Mouse (Mus musculus): ENCODE measurements around the gene Cyp11a1. TPM values are rescaled to one million over a fixed set of nuclear protein-coding genes. Genes with fewer than 3 reads are reported as not detected.

Cyp11a1 gene
- polyA plus RNA-seq, 1 experiment from 2014 or later, result 5.4 TPM

DNA sequence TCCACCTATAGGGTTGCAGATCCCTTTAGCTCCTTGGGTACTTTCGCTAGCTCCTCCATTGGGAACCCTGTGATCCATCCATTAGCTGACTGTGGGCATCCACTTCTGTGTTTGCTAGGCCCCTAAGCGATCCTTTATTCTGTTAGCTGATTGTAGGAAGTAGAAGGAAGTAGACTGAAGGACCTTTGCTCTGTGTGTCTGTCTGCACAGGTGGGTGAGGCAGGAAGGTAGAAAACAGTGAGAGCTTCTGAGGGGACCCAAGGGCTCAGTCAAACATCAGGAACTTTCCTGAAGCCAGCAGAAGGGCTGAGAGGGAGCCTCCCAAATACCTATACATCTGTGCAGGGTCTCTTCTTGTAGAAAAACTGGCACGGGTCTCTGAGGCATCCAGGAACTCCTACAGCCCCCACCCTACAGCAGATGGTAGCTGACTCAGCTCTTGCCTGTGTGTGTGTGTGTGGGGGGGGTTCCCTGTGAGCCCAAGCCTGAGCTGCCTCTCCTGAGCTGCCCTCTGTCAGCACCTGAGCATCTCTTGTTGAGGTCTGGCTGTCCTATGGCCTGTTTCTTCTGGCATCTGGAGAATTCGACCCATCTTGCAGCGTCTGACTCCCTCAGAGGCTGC lies 30.9 kb upstream of the Cyp11a1 start:
- peak overlapping the region; percentile 35; the same call in 1 of the 2 replicates for H3K27ac ChIP-seq
- H3K4me2 ChIP-seq, result no peak overlapping the region
- no peaks in the 10 kb centered on the region for H3K4me1 ChIP-seq
- H3K9me3 ChIP-seq, result no peaks in the 10 kb centered on the region
- no peaks in the 10 kb centered on the region for H3K27me3 ChIP-seq (replicated peaks)
- no peaks in the 10 kb centered on the region for H3K36me3 ChIP-seq
- H3K9ac ChIP-seq, result no peak overlapping the region
- 63% methylated on average over 5 of the region's 5 CpGs for WGBS
- no peak overlapping the region for H3K4me3 ChIP-seq (replicated peaks)
- ATAC-seq (ENCODE audit: insufficient read depth, low FRiP score, low read depth), result no peak

DNA sequence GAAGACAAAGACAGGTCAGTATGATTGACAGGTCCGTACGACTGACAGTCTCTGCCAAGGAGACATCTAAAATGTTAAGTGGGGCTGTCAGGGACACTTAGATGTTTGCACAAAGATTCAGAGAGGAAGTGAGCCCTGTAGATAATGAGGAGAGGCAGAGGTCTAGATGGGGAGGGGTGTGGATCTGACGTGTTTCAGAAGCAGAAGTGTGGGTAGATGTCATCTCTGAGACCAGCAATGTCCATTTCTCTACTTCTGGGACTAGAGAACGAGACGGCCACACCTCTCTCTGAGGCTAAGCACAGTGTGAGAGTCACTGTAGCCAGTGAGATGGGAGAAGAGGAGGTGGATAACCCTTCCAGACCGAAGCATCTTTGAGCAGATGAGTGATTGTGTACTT lies 28.2 kb upstream of the Cyp11a1 start:
- Histone ChIP-seq H3K27ac (no peak overlapping the region), H3K4me1 (no peaks in the 10 kb centered on the region), H3K4me3 (replicated peaks) (no peak overlapping the region), H3K9me3 (no peaks in the 10 kb centered on the region), H3K4me2 (no peak overlapping the region), H3K9ac (no peak overlapping the region), H3K36me3 (no peaks in the 10 kb centered on the region), H3K27me3 (replicated peaks) (no peaks in the 10 kb centered on the region)
- 71% methylated on average over 6 of the region's 6 CpGs for whole genome bisulfite sequencing
- ATAC-seq (ENCODE audit: insufficient read depth, low FRiP score, low read depth), result no peak

DNA sequence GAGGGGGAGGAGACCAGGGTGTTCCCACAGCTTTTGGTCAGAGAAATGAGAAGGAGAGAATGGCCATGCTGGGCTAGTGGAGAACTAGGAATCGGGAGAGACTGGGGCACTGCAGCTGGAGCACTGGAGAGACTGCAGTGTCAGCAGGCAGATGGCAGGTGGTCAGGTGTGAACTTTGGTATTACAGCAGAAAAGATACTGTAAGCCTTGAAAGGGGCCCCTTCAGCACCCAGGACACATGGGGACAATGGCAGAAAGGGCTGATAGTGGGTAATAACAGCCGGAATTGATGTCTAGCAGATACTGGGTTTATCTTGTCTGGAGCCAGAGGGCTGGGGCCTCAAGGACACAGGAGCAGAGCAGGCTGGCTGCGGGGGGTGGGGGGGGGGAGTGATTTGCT lies 27.4 kb upstream of the Cyp11a1 start:
- 43% methylated on average over 3 of the region's 3 CpGs for WGBS
- H3K27me3 ChIP-seq (replicated peaks), result no peaks in the 10 kb centered on the region
- no peaks in the 10 kb centered on the region for H3K4me1 ChIP-seq
- H3K4me3 ChIP-seq (replicated peaks), result no peak overlapping the region
- H3K4me2 ChIP-seq, result no peak overlapping the region
- no peaks in the 10 kb centered on the region for H3K9me3 ChIP-seq
- no peak for ATAC-seq (ENCODE audit: insufficient read depth, low FRiP score, low read depth)
- no peak overlapping the region for H3K27ac ChIP-seq
- no peaks in the 10 kb centered on the region for H3K36me3 ChIP-seq
- no peak overlapping the region for H3K9ac ChIP-seq

DNA sequence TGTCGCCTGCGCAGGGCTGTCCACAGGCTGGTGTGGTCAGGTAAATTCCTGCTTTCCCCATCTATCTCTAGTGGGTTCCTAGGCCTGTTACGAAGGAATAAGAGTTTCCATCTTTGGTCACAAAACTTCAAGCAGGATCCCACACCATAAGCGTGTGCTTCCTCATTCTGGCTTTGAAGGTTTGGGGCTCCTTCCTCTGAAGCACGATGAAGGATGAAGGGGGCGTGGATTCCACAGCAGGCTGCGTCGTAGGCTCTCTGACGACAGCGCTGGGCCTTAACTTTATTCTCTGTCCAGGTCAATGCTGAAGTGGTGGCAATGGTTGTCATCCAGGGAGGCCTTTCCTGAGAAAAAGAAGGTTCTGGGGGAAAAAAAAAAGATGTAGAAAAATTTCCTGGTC lies 25.6 kb upstream of the Cyp11a1 start:
- no peak overlapping the region for H3K9ac ChIP-seq
- ATAC-seq (ENCODE audit: insufficient read depth, low FRiP score, low read depth), result no peak
- H3K36me3 ChIP-seq, result no peaks in the 10 kb centered on the region
- no peaks in the 10 kb centered on the region for H3K27me3 ChIP-seq (replicated peaks)
- H3K4me1 ChIP-seq, result no peaks in the 10 kb centered on the region
- H3K27ac ChIP-seq, result no peak overlapping the region
- WGBS, result 79% methylated on average over 10 of the region's 10 CpGs
- no peak overlapping the region for H3K4me2 ChIP-seq
- H3K4me3 ChIP-seq (replicated peaks), result no peak overlapping the region
- no peaks in the 10 kb centered on the region for H3K9me3 ChIP-seq

DNA sequence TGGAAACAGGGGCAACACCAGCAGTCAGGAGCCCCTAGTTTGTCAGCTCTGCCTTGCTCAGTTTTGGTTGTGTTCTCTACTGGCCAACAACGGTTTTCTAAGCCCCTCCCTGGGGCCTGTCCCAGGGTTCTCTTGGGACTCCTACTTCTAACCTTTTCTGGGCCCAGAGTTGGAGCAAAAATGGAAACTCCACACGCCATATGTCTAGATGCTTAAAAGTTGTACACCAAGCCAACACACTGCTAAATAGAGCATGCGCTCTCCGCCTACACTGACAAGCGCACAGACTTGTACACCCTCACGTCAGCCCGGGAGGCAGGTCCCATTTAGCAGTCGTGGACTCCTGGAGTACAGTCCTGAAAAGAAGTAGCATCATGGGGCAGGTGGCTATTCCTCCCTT lies 20.9 kb upstream of the Cyp11a1 start:
- WGBS, result 89% methylated on average over 8 of the region's 8 CpGs

DNA sequence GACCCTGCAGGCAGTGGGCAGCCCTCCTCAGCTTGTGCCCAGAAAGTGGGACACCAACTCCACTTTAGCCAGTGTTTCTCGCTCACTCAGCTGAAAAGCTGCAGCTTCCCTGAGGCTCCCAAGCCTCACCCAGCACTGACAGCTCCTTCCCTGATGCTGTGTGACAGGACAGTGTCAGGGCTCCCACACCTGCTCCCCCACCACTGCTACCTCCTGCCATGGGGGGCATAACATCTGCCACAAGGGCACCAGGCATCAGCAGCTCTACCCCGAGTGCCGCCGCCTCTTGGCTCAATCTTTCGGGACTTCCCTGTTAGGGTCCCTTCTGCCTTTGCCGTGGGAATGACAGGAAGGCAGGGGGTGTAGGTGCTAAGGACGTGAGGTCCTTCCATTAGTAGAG lies 19.9 kb upstream of the Cyp11a1 start:
- Histone ChIP-seq H3K9me3 (no peaks in the 10 kb centered on the region), H3K27ac (no peak overlapping the region), H3K4me2 (no peak overlapping the region), H3K4me1 (no peaks in the 10 kb centered on the region), H3K36me3 (no peaks in the 10 kb centered on the region), H3K27me3 (replicated peaks) (no peaks in the 10 kb centered on the region), H3K4me3 (replicated peaks) (no peak overlapping the region), H3K9ac (no peak overlapping the region)
- no peak for ATAC-seq (ENCODE audit: insufficient read depth, low FRiP score, low read depth)
- WGBS, result 61% methylated on average over 7 of the region's 7 CpGs

More for the DNA sequence above, 20.9 kb upstream of the Cyp11a1 start:
- Histone ChIP-seq H3K27me3 (replicated peaks) (no peaks in the 10 kb centered on the region), H3K27ac (no peak overlapping the region), H3K36me3 (no peaks in the 10 kb centered on the region), H3K4me1 (no peaks in the 10 kb centered on the region), H3K9ac (no peak overlapping the region), H3K4me2 (no peak overlapping the region), H3K4me3 (replicated peaks) (no peak overlapping the region), H3K9me3 (no peaks in the 10 kb centered on the region)
- no peak for ATAC-seq (ENCODE audit: insufficient read depth, low FRiP score, low read depth)

DNA sequence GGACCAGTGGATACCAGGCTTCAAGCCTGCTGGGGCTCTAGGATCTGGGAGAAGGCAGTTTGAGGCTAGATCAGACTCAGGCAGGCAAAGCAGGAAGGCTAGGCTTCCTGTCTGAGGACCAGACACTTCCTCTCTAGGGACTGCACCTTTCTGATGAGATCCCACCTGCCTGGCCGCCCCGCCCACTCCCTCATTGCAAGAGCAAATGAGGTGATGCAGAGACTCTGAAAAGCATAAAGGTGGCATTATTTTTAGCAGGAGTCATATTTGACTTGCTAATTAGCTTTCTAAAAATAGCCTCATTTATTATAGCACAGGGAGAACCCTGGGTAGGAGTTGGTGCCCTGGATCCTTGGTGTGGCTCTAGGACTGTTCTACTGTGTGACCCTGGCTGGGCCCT lies 18.1 kb upstream of the Cyp11a1 start:
- Histone ChIP-seq H3K36me3 (no peaks in the 10 kb centered on the region), H3K9ac (no peak overlapping the region), H3K27ac (no peak overlapping the region), H3K4me3 (replicated peaks) (no peak overlapping the region), H3K9me3 (no peaks in the 10 kb centered on the region), H3K4me2 (no peak overlapping the region), H3K27me3 (replicated peaks) (no peaks in the 10 kb centered on the region), H3K4me1 (no peaks in the 10 kb centered on the region)
- 89% methylated on average over 2 of the region's 2 CpGs for WGBS
- no peak for ATAC-seq (ENCODE audit: insufficient read depth, low FRiP score, low read depth)

DNA sequence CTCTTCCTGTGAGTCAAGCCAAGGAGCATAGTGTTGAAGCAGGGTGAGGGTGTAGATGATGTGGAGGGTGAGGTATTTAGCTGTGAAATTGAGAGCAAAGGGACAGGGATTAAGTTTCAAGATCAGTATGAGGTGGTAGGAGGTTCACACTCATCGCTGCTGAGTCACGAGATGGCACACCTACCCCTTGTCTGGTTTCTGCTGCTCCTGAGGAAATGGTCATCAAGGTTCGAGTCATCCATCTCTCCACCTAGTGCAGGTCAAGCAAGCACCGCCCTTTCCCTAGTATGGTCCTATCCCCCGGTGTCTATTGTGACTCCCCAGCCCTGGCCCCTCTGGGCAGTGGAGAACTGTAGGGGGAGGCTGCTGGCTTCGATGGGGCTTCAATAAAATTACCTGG lies 16.9 kb upstream of the Cyp11a1 start:
- Histone ChIP-seq H3K27me3 (replicated peaks) (no peaks in the 10 kb centered on the region), H3K4me2 (no peak overlapping the region), H3K9me3 (no peaks in the 10 kb centered on the region), H3K36me3 (no peaks in the 10 kb centered on the region), H3K4me1 (no peaks in the 10 kb centered on the region), H3K27ac (no peak overlapping the region), H3K4me3 (replicated peaks) (no peak overlapping the region), H3K9ac (no peak overlapping the region)
- ATAC-seq (ENCODE audit: insufficient read depth, low FRiP score, low read depth), result no peak
- WGBS, result 79% methylated on average over 6 of the region's 6 CpGs

DNA sequence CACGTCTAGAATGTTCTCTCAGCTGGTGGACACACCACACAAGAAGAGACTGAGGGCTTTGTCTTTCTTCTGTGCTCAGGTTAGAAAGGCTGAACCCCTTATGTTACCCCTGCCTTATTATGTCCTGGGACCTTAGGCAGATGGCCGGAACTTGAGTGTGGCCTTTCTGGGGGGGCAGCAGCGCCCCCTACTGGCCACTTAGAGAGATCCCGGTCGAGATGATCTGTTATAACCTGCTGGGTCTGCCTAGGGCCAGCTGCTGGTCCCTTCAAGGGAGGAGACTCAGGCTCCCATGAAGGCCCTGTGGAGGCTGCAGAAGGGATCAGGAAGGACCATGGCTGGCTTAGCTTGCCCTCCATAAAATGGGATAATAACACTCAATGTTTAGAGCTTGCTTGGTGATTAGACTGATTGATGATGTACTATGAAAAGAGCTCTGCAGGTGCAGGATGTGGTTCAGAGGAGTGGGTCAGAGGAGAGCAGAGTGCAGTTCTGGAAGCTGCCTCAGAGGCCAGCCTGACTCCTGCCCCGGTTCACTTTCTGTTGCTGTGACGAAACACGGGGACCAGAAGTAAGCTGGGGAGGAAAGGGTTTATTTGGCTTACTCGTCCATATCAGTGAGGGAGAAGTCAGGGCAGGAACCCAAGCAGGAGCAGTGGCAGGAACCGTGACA lies 15.6 kb upstream of the Cyp11a1 start:
- Histone ChIP-seq H3K27ac (no peak overlapping the region), H3K4me3 (replicated peaks) (no peak overlapping the region), H3K4me2 (no peak overlapping the region), H3K4me1 (no peaks in the 10 kb centered on the region), H3K9ac (no peak overlapping the region), H3K9me3 (no peaks in the 10 kb centered on the region), H3K36me3 (no peaks in the 10 kb centered on the region), H3K27me3 (replicated peaks) (no peaks in the 10 kb centered on the region)
- ATAC-seq (ENCODE audit: insufficient read depth, low FRiP score, low read depth), result peak; percentile 20; the same call in 1 of the 2 replicates
- WGBS, result 33% methylated on average over 10 of the region's 10 CpGs

DNA sequence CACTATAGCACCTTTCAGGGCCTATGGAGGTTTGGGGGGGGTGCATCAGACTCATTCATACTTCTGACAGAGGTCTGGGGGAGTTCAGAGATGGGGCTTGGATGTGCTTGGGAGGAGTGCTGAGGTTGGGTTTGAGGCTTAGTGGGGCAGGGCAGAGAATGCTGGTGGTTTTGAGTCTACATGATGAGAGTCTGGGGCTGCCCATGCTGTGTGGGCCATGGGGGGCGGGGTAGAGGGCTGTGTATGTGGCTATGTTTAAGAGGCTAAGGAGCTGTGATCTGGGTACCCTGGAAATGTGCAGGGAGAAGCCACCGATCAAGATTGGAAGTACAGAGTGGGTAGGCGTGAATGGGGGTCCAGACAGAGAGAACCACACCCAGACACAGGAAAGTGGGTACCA lies 14.2 kb upstream of the Cyp11a1 start:
- Histone ChIP-seq H3K27me3 (replicated peaks) (0 out of 2 replicates have a peak, but pooled peaks cover 3% of the 10 kb centered on the region), H3K9ac (no peak overlapping the region), H3K4me2 (no peak overlapping the region), H3K9me3 (no peaks in the 10 kb centered on the region), H3K4me1 (no peaks in the 10 kb centered on the region), H3K27ac (no peak overlapping the region), H3K4me3 (replicated peaks) (no peak overlapping the region), H3K36me3 (no peaks in the 10 kb centered on the region)
- ATAC-seq (ENCODE audit: insufficient read depth, low FRiP score, low read depth), result no peak
- WGBS, result 85% methylated on average over 3 of the region's 3 CpGs

DNA sequence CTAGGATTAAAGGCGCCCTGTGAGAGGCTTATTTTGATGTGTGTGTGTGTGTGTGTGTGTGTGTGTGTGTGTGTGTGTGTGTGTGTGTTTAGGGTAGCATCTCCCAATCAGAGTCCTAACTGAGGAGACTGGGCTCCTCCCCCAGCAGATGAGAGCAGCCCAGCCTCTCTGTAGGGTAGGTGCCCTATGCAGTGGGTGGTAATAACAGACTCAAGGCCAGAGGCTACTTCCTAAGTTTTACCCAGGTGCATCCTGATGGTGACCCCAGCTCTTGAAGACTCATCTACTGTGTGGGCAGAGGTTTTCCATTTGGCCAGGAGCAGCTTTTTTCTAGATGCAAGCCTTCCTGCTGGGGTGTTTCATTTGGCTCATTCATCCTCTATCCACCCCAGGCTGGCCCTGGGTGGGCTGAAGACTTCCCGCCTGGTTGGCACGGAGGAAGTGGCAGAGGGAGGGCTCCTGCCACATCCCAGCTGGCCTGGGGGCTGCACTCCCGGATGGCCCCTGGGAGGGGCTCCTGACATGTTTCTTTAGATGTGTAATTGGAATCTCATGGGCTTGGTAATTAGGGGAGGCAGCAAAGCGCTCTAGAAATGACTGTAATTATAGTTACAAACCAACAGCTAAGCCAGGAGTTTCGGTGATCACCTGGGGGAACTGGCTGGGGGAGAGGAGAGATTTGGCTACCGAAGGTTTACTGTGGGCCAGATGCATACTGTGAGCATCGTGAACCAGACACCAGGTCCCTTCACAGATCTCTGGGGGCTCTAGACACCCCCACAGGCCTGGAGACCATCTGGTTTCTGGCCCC lies 13.2 kb upstream of the Cyp11a1 start:
- no peak overlapping the region for H3K27ac ChIP-seq
- H3K4me2 ChIP-seq, result no peak overlapping the region
- H3K9me3 ChIP-seq, result no peaks in the 10 kb centered on the region
- ATAC-seq (ENCODE audit: insufficient read depth, low FRiP score, low read depth), result no peak
- no peak overlapping the region for H3K4me3 ChIP-seq (replicated peaks)
- 0 out of 2 replicates have a peak, but pooled peaks cover 6% of the 10 kb centered on the region for H3K4me1 ChIP-seq
- 63% methylated on average over 8 of the region's 8 CpGs for WGBS
- H3K9ac ChIP-seq, result no peak overlapping the region
- H3K36me3 ChIP-seq, result no peaks in the 10 kb centered on the region
- 0 out of 2 replicates have a peak, but pooled peaks cover 7% of the 10 kb centered on the region for H3K27me3 ChIP-seq (replicated peaks)

DNA sequence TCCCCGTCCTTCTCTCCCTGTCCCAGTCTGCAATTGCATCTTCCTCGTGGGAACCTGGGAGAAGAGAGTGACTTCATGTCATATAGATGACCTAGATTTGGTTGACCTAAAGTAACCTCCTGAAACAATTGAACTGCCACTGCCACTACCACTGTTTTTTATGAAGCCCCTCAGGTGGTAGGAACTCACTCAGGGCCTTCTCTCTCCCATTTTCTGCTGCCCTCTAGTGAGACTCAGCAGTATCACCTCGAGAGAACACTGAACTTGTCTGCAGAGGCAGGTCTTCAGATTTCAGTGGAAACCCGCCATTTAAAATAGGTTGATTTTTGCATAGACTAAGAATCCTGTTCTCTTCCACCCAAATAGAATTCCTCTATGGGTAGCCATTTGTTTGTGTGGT lies 10.9 kb upstream of the Cyp11a1 start:
- Histone ChIP-seq H3K9ac (no peak overlapping the region), H3K9me3 (no peaks in the 10 kb centered on the region), H3K4me3 (replicated peaks) (no peak overlapping the region), H3K27ac (no peak overlapping the region), H3K4me2 (no peak overlapping the region), H3K4me1 (0 out of 2 replicates have a peak, but pooled peaks cover 7% of the 10 kb centered on the region), H3K27me3 (replicated peaks) (0 out of 2 replicates have a peak, but pooled peaks cover 14% of the 10 kb centered on the region), H3K36me3 (no peaks in the 10 kb centered on the region)
- ATAC-seq (ENCODE audit: insufficient read depth, low FRiP score, low read depth), result no peak
- WGBS, result 41% methylated on average over 4 of the region's 4 CpGs

Data from stomach, embryonic 15.5 days (tissue).